Mouse (Mus musculus) ES-Bruce4 (cell line): ENCODE measurements around the gene Car9.

Source experiments
- CTCF ChIP-seq: IDR thresholded peaks from one replicate; pipeline ENCODE4 v1.8.1; 2011; ENCODE audit warnings: low read depth, low read length
- POLR2A ChIP-seq: IDR thresholded peaks from one replicate; pipeline ENCODE4 v1.8.1; 2011; ENCODE audit warnings: low read length; ENCODE audit not compliant: insufficient read depth

DNA sequence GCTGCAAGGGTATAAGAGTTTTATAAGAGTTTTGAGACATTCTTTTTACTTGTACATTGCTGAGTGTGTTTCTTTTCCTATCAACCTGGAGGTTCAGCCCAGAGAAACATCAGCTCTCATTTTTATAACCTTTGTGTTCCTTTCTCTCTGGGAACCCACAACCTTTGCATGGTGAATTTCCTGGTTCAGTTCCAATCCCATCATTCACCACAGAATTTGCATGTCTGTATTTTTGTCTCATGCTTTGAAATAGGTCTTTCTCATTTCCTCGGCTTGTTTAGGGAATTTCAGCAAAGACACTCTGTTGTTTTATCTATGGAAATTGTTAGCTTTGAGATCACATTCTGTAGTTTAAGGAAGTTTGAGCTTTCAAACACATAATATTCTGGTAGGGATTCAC lies 33.1 kb upstream of the Car9 start:
- TF ChIP-seq CTCF, result no peak
- no peak for TF ChIP-seq POLR2A
